15 mouse cellular contexts compared by ENCODE assay signal in genomic region chr5:114730129-114730528, GRCm38 (mm10). TPM values are rescaled to one million over a fixed set of nuclear protein-coding genes. Genes with fewer than 3 reads are reported as not detected.
DNase-seq lines count a peak whose midpoint lies in the region; ATAC-seq and TF ChIP-seq lines count a peak whose summit lies in the region.
"Had no signal": no experiment of that assay in that cellular context is flagged by ENCODE, and none has a peak within 500 bp of the region (broad histone marks: within the 10 kb centered on the region; RNA-seq: fewer than 3 reads in every experiment).

No protein-coding gene starts in this region.

- H3ac ChIP-seq in C2C12 (ENCODE audit: control insufficient read depth, insufficient read length, low read depth), result no peak overlapping the region

- no peaks in the 10 kb centered on the region for H3K27me3 ChIP-seq in C2C12 (ENCODE audit: control insufficient read depth, insufficient read depth, insufficient read length)
- no peaks in the 10 kb centered on the region for H3K27me3 ChIP-seq in limb, embryonic 14.5 days (ENCODE audit: control insufficient read depth, insufficient read depth, low read length)
- H3K27me3 ChIP-seq: hindbrain, embryonic 12.5 days had no signal

- no peak overlapping the region for H3K4me2 ChIP-seq in limb, embryonic 14.5 days (replicated peaks; ENCODE audit: low read depth, low read length, severe bottlenecking)
- H3K4me2 ChIP-seq: hindbrain, embryonic 12.5 days had no signal

- no peaks in the 10 kb centered on the region for H3K9me3 ChIP-seq in limb, embryonic 14.5 days (ENCODE audit: control insufficient read depth, low read length)
- H3K9me3 ChIP-seq: forebrain, embryonic 10.5 days; hindbrain, embryonic 12.5 days had no signal

- H3K79me2 ChIP-seq in C2C12 (ENCODE audit: control insufficient read depth, insufficient read depth), result no peaks in the 10 kb centered on the region

- H3K36me3 ChIP-seq in C2C12 (ENCODE audit: control insufficient read depth, insufficient read depth), result peaks cover 26% of the 10 kb centered on the region
- H3K36me3 ChIP-seq in limb, embryonic 14.5 days (ENCODE audit: control insufficient read depth, insufficient read depth, low read length), result peaks cover 83% of the 10 kb centered on the region

- H3K4me3 ChIP-seq in C2C12 (ENCODE audit: insufficient read depth, poor library complexity, severe bottlenecking), result no peak overlapping the region
- no peak overlapping the region for H3K4me3 ChIP-seq in limb, embryonic 14.5 days (replicated peaks; ENCODE audit: low read length)
- H3K4me3 ChIP-seq: forebrain, embryonic 10.5 days; hindbrain, embryonic 12.5 days had no signal

- 40% methylated on average over 10 of the region's 10 CpGs for WGBS in limb, embryonic 14.5 days

- no peaks in the 10 kb centered on the region for H3K4me1 ChIP-seq in limb, embryonic 14.5 days (ENCODE audit: control insufficient read depth, insufficient read depth, low read length)
- H3K4me1 ChIP-seq: forebrain, embryonic 10.5 days; hindbrain, embryonic 12.5 days had no signal

- no peak for TF ChIP-seq CTCF in C2C12 (IDR thresholded peaks at IDR 0.05; ENCODE audit: control insufficient read depth, insufficient read depth, insufficient read length)

- ATAC-seq in limb, embryonic 14.5 days (ENCODE audit: low FRiP score, low read depth), result peak; percentile 65; the same call in 1 of the 2 replicates
- ATAC-seq in megakaryocyte, adult 5-6 weeks (ENCODE audit: poor library complexity, severe bottlenecking), result no peak

- peak; percentile 55 to 57 for DNase-seq in heart, postnatal 10 days
- no peak for DNase-seq in heart, postnatal 36 days
- peak; percentile 9 for DNase-seq in embryo, embryonic 11.5 days (ENCODE audit: low read depth, low spot score)
- DNase-seq in limb, embryonic 14.5 days (ENCODE audit: low spot score), result peak; percentile 44
- DNase-seq in left cerebral cortex, adult 18-20 months (ENCODE audit: low spot score in 2 of 2), result no peak
- DNase-seq: adrenal gland, postnatal 14 days; cerebellum, postnatal 36 days; gastrocnemius, postnatal 10 days; kidney, adult 9 months; layer of hippocampus, postnatal 36 days; spleen, adult 18-20 months had no signal

- H3K79me3 ChIP-seq in C2C12 (ENCODE audit: low read depth), result no peaks in the 10 kb centered on the region

- TF ChIP-seq POLR2A in limb, embryonic 14.5 days (IDR thresholded peaks at IDR 0.05; ENCODE audit: borderline replicate concordance, extremely low read depth, insufficient read depth, insufficient read length), result no peak

- no peak overlapping the region for H3K27ac ChIP-seq in limb, embryonic 14.5 days (replicated peaks; ENCODE audit: low read depth, low read length)
- H3K27ac ChIP-seq: forebrain, embryonic 10.5 days; hindbrain, embryonic 12.5 days had no signal

- H3K9ac ChIP-seq in limb, embryonic 14.5 days (ENCODE audit: low read depth, low read length, severe bottlenecking), result no peak overlapping the region
- H3K9ac ChIP-seq: hindbrain, embryonic 12.5 days had no signal

- intact Hi-C loops in heart, postnatal 10 days (cut with DNase I), result no loop called here
- intact Hi-C loops in heart, postnatal 36 days (cut with DNase I), result no loop called here

TF ChIP-seq in C2C12, 6 proteins besides CTCF, POLR2A, EP300 and RAD21:
- TF ChIP-seq USF1 (IDR thresholded peaks at IDR 0.05; ENCODE audit: low read depth), result no peak
- no peak for TF ChIP-seq MYOG (IDR thresholded peaks at IDR 0.05; ENCODE audit: control insufficient read depth, extremely low read depth, insufficient read length)
- peak; percentile 24 for TF ChIP-seq MYOD1 (IDR thresholded peaks at IDR 0.05; ENCODE audit: control insufficient read depth, insufficient read length, low read depth)
- no peak for TF ChIP-seq MAX (IDR thresholded peaks at IDR 0.05)

RNA-seq across cellular contexts. Expression of gene Tchp, which starts 22.6 kb away (rescaled TPM):
- 1 to 10 TPM; 5.1 to 5.7 TPM for total RNA-seq in heart, postnatal 10 days (2021)
- 1 to 10 TPM; 3.7 to 5.4 TPM for total RNA-seq in heart, postnatal 36 days (2021)
- polyA plus RNA-seq in C2C12 (2012; fragmentation: generic; extraction: Trizol), result 5.8 TPM
- polyA plus RNA-seq in limb, embryonic 14.5 days (2012; rRNA removed), result 29.9 and 33.6 TPM in 2 replicates
- 10.7 and 13.0 TPM in 2 replicates for polyA plus RNA-seq in limb, embryonic 14.5 days (2014; fragmentation: Nextera tagmentation; extraction: Ambion mirVana)
- 10 to 100 TPM; 11.2 to 12.3 TPM for total RNA-seq in left cerebral cortex, adult 18-20 months (2021)
- total RNA-seq in megakaryocyte, adult 5-6 weeks (2015), result 2.6 and 3.0 TPM in 2 replicates
- 6.9 and 7.6 TPM in 2 replicates for total RNA-seq in megakaryocyte, adult 5-6 weeks (2017)

RNA-seq across cellular contexts. Expression of gene Gltp, which starts 39.3 kb away (rescaled TPM):
- total RNA-seq in heart, postnatal 10 days (2021), result 10 to 100 TPM; 20.6 to 21.5 TPM
- total RNA-seq in heart, postnatal 36 days (2021), result 10 to 100 TPM; 16.0 to 17.2 TPM
- polyA plus RNA-seq in C2C12 (2012; fragmentation: generic; extraction: Trizol), result 53.8 TPM
- 132 and 144 TPM in 2 replicates for polyA plus RNA-seq in limb, embryonic 14.5 days (2012; rRNA removed)
- polyA plus RNA-seq in limb, embryonic 14.5 days (2014; fragmentation: Nextera tagmentation; extraction: Ambion mirVana), result 229 and 289 TPM in 2 replicates
- total RNA-seq in left cerebral cortex, adult 18-20 months (2021), result 10 to 100 TPM; 21.6 to 22.4 TPM
- total RNA-seq in megakaryocyte, adult 5-6 weeks (2015), result 268 and 269 TPM in 2 replicates
- total RNA-seq in megakaryocyte, adult 5-6 weeks (2017), result 135 and 141 TPM in 2 replicates

RNA-seq across cellular contexts. Expression of gene Ankrd13a, which starts 44.3 kb away (rescaled TPM):
- 10 to 100 TPM; 54.4 to 55.6 TPM for total RNA-seq in heart, postnatal 10 days (2021)
- total RNA-seq in heart, postnatal 36 days (2021), result 10 to 100 TPM; 30.9 to 42.3 TPM
- polyA plus RNA-seq in C2C12 (2012; fragmentation: generic; extraction: Trizol), result 55.2 TPM
- polyA plus RNA-seq in limb, embryonic 14.5 days (2012; rRNA removed), result 48.6 and 51.6 TPM in 2 replicates
- polyA plus RNA-seq in limb, embryonic 14.5 days (2014; fragmentation: Nextera tagmentation; extraction: Ambion mirVana), result 65.3 and 67.6 TPM in 2 replicates
- total RNA-seq in left cerebral cortex, adult 18-20 months (2021), result 10 to 100 TPM; 31.2 to 33.8 TPM
- 169 and 170 TPM in 2 replicates for total RNA-seq in megakaryocyte, adult 5-6 weeks (2015)
- 204 and 225 TPM in 2 replicates for total RNA-seq in megakaryocyte, adult 5-6 weeks (2017)

RNA-seq across cellular contexts. Expression of gene Git2, which starts 45.2 kb away (rescaled TPM):
- 10 to 100 TPM; 48.0 to 52.2 TPM for total RNA-seq in heart, postnatal 10 days (2021)
- 10 to 100 TPM; 28.7 to 32.0 TPM for total RNA-seq in heart, postnatal 36 days (2021)
- 19.5 TPM for polyA plus RNA-seq in C2C12 (2012; fragmentation: generic; extraction: Trizol)
- 64.2 and 66.4 TPM in 2 replicates for polyA plus RNA-seq in limb, embryonic 14.5 days (2012; rRNA removed)
- 41.6 and 44.3 TPM in 2 replicates for polyA plus RNA-seq in limb, embryonic 14.5 days (2014; fragmentation: Nextera tagmentation; extraction: Ambion mirVana)
- 10 to 100 TPM; 39.2 to 49.6 TPM for total RNA-seq in left cerebral cortex, adult 18-20 months (2021)
- 93.8 and 97.0 TPM in 2 replicates for total RNA-seq in megakaryocyte, adult 5-6 weeks (2015)
- total RNA-seq in megakaryocyte, adult 5-6 weeks (2017), result 87.1 and 107 TPM in 2 replicates

Comparison
In these comparisons a context has a peak if more than half of its experiments do, and no peak if none do; other contexts are left out.
1. DNase-seq: peak in heart, postnatal 10 days (2 of 2), embryo, embryonic 11.5 days (single experiment) and limb, embryonic 14.5 days (single experiment); none in heart, postnatal 36 days (0 of 2) and left cerebral cortex, adult 18-20 months (0 of 2).
2. RNA of gene Gltp, which starts 39.3 kb away (total RNA-seq): 135 to 269 TPM in megakaryocyte, adult 5-6 weeks; 21.6 to 22.4 TPM in left cerebral cortex, adult 18-20 months, 20.6 to 21.5 TPM in heart, postnatal 10 days and 16.0 to 17.2 TPM in heart, postnatal 36 days; every median in the first group is over 4 times any median in the second.